Mouse (Mus musculus): ENCODE data around the gene Krr1. TPM values are rescaled to one million over a fixed set of nuclear protein-coding genes. Genes with fewer than 3 reads are reported as not detected.
"Not testable (repeated sequence)": the region's sequence is repeated elsewhere in the genome, so short reads cannot be mapped to it uniquely, and the experiment has no call there.

Krr1 gene
- polyA plus RNA-seq, 1 experiment: 27.9 TPM

DNA sequence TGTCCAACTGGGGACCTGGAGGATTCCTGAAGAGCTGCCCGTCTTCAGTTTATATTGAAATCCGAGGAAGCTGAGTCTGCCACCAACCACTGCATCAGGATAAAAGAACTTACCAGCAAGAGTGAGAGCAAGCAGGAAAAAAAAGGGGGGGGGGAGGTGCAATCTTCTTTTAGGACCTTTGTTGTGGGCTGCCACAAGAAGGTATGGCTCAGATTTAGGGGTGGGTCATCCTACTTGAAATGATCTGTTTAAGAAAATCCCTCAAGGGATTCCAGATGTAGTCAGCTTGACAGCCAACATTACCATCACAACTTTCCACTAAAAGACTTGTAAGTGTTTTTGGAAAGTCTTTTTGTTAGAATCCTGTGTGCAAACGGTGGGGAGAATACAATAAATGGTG, 27.3 kb downstream of the Krr1 start:
- H3K27ac ChIP-seq (ENCODE audit: insufficient read depth, low read length): no peak overlapping the region
- no peaks in the 10 kb centered on the region for H3K4me1 ChIP-seq (ENCODE audit: control insufficient read depth, insufficient read depth, low read length)
- no peak for TF ChIP-seq POLR2A (IDR thresholded peaks at IDR 0.05; ENCODE audit: extremely low read depth, insufficient read depth, low read length)
- no peak for TF ChIP-seq CTCF (IDR thresholded peaks at IDR 0.05; ENCODE audit: extremely low read depth, insufficient read depth, low read length)
- no peak overlapping the region for H3K4me3 ChIP-seq (ENCODE audit: insufficient read depth, low read length)

GRCm38 (mm10) chr10:112000568-112000967, 28.1 kb downstream of the Krr1 start:
- TF ChIP-seq CTCF (IDR thresholded peaks at IDR 0.05; ENCODE audit: extremely low read depth, insufficient read depth, low read length) (no peak), POLR2A (IDR thresholded peaks at IDR 0.05; ENCODE audit: extremely low read depth, insufficient read depth, low read length) (no peak)
- Histone ChIP-seq H3K4me1 (ENCODE audit: control insufficient read depth, insufficient read depth, low read length) (no peaks in the 10 kb centered on the region), H3K27ac (ENCODE audit: insufficient read depth, low read length) (no peak overlapping the region), H3K4me3 (ENCODE audit: insufficient read depth, low read length) (no peak overlapping the region)

DNA sequence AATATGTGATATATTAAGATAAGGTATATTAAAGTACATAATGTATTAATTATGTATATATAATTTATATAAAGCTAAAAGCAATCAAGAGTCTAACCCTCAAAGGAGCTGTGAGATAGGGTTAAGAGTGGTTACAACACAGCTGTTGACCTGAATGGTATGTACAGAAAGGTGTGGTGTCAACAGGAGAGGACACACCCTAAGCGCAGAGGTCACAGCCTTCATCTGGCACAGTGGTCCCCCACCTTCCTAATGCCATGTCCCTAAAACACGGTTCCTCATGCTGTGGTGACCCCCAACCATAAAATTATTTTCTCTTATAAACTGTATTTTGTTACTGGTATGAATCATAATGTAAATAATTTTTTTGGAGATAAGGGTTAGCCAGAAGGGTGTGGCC, 28.9 kb downstream of the Krr1 start:
- TF ChIP-seq CTCF (IDR thresholded peaks at IDR 0.05; ENCODE audit: extremely low read depth, insufficient read depth, low read length) (no peak), POLR2A (IDR thresholded peaks at IDR 0.05; ENCODE audit: extremely low read depth, insufficient read depth, low read length) (no peak)
- H3K4me1 ChIP-seq (ENCODE audit: control insufficient read depth, insufficient read depth, low read length): no peaks in the 10 kb centered on the region
- no peak overlapping the region for H3K4me3 ChIP-seq (ENCODE audit: insufficient read depth, low read length)
- H3K27ac ChIP-seq (ENCODE audit: insufficient read depth, low read length): no peak overlapping the region

- TF ChIP-seq CTCF (IDR thresholded peaks at IDR 0.05; ENCODE audit: extremely low read depth, insufficient read depth, low read length) (no peak), POLR2A (IDR thresholded peaks at IDR 0.05; ENCODE audit: extremely low read depth, insufficient read depth, low read length) (no peak)
- H3K4me1 ChIP-seq (ENCODE audit: control insufficient read depth, insufficient read depth, low read length): no peaks in the 10 kb centered on the region
- H3K27ac ChIP-seq (ENCODE audit: insufficient read depth, low read length): no peak overlapping the region
Observed at GRCm38 (mm10) chr10:112001756-112002520, 29.5 kb downstream of the Krr1 start.

DNA sequence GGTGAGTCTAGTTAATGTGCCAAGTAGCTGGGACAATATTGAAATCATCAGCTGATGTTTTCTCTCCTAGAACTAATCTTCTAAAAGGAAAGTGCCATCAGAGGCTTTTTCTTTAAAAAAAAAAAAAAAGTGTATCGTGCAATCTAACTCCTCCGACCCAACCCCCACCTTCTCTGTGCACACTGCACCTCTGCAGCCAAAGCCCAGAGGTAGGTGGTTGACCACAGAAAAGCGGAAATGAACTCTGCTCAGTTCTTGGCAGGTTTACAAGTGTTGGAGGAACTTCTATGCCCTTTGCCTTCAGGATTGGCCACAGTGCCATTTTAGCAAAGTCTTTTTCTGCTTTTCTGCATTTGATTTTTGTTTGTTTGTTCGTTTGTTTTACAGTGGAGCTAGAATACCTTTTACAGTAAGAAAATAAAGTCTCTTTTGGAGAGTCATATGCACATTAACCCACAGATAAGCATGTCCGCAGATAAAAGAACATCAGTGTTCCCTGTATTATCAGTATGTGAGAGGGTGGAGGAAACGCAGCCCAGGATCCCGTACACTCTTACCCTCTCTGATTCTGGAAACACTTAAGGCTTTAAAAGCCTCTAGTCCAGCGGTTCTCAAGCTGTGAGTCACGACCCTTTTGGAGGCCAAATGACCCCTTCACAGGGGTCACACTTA, 30.2 kb downstream of the Krr1 start, which contains the start of gene Glipr1:
Gene Glipr1 (minus strand): TSS at position 88 of the 672 bp plus-strand sequence.
- Histone ChIP-seq H3K27ac (ENCODE audit: insufficient read depth, low read length) (no peak within 1 kb of the TSS), H3K4me1 (ENCODE audit: control insufficient read depth, insufficient read depth, low read length) (no peaks in the 10 kb centered on the region), H3K4me3 (ENCODE audit: insufficient read depth, low read length) (no peak within 1 kb of the TSS)
- TF ChIP-seq POLR2A (IDR thresholded peaks at IDR 0.05; ENCODE audit: extremely low read depth, insufficient read depth, low read length) (no peak), CTCF (IDR thresholded peaks at IDR 0.05; ENCODE audit: extremely low read depth, insufficient read depth, low read length) (no peak)

More at GRCm38 (mm10) chr10:112001756-112002520, 29.5 kb downstream of the Krr1 start:
- no peak overlapping the region for H3K4me3 ChIP-seq (ENCODE audit: insufficient read depth, low read length)

DNA sequence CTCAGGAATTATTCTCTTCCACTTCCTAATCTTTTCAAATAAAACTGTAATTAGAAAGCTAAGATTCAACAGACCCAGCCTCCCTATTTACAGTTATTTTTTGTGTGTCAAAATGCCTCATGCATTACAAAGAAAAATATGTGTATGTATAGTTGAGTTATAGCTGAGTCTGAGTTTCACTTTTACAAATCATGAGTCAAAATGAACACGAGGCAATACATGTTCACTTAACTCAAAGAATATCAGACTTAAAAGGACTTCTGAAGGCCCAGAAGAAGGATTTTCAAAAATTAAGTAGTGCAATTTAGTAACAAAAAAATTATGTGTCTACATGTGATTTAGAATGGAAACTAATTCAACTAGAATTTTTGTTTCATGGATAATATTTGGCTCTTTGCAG, 37.0 kb downstream of the Krr1 start:
- H3K27ac ChIP-seq (ENCODE audit: insufficient read depth, low read length); H3K4me1 ChIP-seq (ENCODE audit: control insufficient read depth, insufficient read depth, low read length); H3K4me3 ChIP-seq (ENCODE audit: insufficient read depth, low read length): not testable (repeated sequence)

GRCm38 (mm10) chr10:112023585-112023984, 51.1 kb downstream of the Krr1 start:
- H3K4me3 ChIP-seq (ENCODE audit: insufficient read depth, low read length): no peak overlapping the region
- H3K4me1 ChIP-seq (ENCODE audit: control insufficient read depth, insufficient read depth, low read length): no peaks in the 10 kb centered on the region
- TF ChIP-seq POLR2A (IDR thresholded peaks at IDR 0.05; ENCODE audit: extremely low read depth, insufficient read depth, low read length) (no peak), CTCF (IDR thresholded peaks at IDR 0.05; ENCODE audit: extremely low read depth, insufficient read depth, low read length) (no peak)
- H3K27ac ChIP-seq (ENCODE audit: insufficient read depth, low read length): no peak overlapping the region

DNA sequence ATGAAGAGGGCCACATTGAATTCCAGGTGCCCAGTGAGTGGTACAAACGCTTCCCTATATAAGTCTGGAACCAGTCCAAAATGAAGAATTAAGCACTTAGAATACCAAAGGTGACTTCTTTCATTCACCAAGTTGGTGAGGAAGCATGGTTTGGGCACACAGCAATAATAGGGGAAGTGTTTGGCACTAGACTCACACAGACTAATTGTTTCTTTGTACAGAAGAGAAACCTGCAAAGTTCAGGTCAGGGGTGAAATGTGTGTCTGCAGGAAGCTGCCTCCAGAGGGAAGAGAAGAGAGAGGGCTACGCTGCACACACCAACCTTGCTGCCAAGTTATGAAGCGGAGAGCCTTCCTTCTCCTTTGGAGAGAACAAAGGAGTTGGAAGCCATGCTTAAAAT, 56.2 kb downstream of the Krr1 start:
- not testable (repeated sequence) for H3K4me3 ChIP-seq (ENCODE audit: insufficient read depth, low read length); H3K4me1 ChIP-seq (ENCODE audit: control insufficient read depth, insufficient read depth, low read length); H3K27ac ChIP-seq (ENCODE audit: insufficient read depth, low read length)

Other genes with a start within 250 kb of the Krr1 start
- 1.0 and 1.3 TPM in 2 replicates for gene Glipr1, start 30.0 kb downstream of the Krr1 start, polyA plus RNA-seq (2012; rRNA removed)
- gene Glipr1l1, start 87.5 kb downstream of the Krr1 start, polyA plus RNA-seq (2012; rRNA removed): 0.13 TPM in 1 of 2 replicates, not detected in the other
- not detected in 2 replicates for gene Glipr1l2, start 110.7 kb downstream of the Krr1 start, polyA plus RNA-seq (2012; rRNA removed)
- 0.31 TPM in 1 of 2 replicates, not detected in the other for gene Glipr1l3, start 187.7 kb downstream of the Krr1 start, polyA plus RNA-seq (2012; rRNA removed)
- gene Caps2, start 191.0 kb downstream of the Krr1 start, polyA plus RNA-seq (2012; rRNA removed): 0.17 and 0.21 TPM in 2 replicates

Measured in cortical plate, adult 2 months (tissue).